Mouse (Mus musculus): Measurements from ENCODE around the gene Kat6b. TPM values are rescaled to one million over a fixed set of nuclear protein-coding genes. Genes with fewer than 3 reads are reported as not detected.
A peak's percentile ranks its signal among the peaks of the same experiment; 100 is the strongest.
"Not testable (repeated sequence)": the region's sequence is repeated elsewhere in the genome, so short reads cannot be mapped to it uniquely, and the experiment has no call there.

Kat6b gene
- polyA plus RNA-seq, 1 experiment from 2014 or later, result 33.7 TPM

GRCm38 (mm10) chr14:21669218-21669617 is 188.0 kb downstream of the Kat6b start:
- H3K36me3 ChIP-seq (ENCODE audit: control insufficient read depth, insufficient read depth, low read length), result peaks cover 26% of the 10 kb centered on the region
- no peak overlapping the region for H3K4me2 ChIP-seq (ENCODE audit: low read depth, low read length)
- no peak overlapping the region for H3K4me3 ChIP-seq (ENCODE audit: low read depth, low read length)
- WGBS, result 96% methylated on average over 11 of the region's 11 CpGs
- no peaks in the 10 kb centered on the region for H3K9me3 ChIP-seq (ENCODE audit: control insufficient read depth, low read length)
- H3K27ac ChIP-seq (ENCODE audit: low read depth, low read length), result no peak overlapping the region
- H3K9ac ChIP-seq (replicated peaks; ENCODE audit: low read depth, low read length), result no peak overlapping the region
- H3K27me3 ChIP-seq (ENCODE audit: control insufficient read depth, insufficient read depth, low read length), result no peaks in the 10 kb centered on the region
- no peak for ATAC-seq (ENCODE audit: low read depth)
- no peaks in the 10 kb centered on the region for H3K4me1 ChIP-seq (ENCODE audit: control insufficient read depth, insufficient read depth, low read length)

- H3K9me3 ChIP-seq (ENCODE audit: control insufficient read depth, low read length), result no peaks in the 10 kb centered on the region
- no peaks in the 10 kb centered on the region for H3K27me3 ChIP-seq (ENCODE audit: control insufficient read depth, insufficient read depth, low read length)
- H3K9ac ChIP-seq (replicated peaks; ENCODE audit: low read depth, low read length), result no peak overlapping the region
- H3K4me3 ChIP-seq (ENCODE audit: low read depth, low read length), result no peak overlapping the region
- no peak overlapping the region for H3K27ac ChIP-seq (ENCODE audit: low read depth, low read length)
- H3K4me2 ChIP-seq (ENCODE audit: low read depth, low read length), result no peak overlapping the region
- H3K36me3 ChIP-seq (ENCODE audit: control insufficient read depth, insufficient read depth, low read length), result peaks cover 21% of the 10 kb centered on the region
- peak; percentile 78 for ATAC-seq (ENCODE audit: low read depth)
- no peaks in the 10 kb centered on the region for H3K4me1 ChIP-seq (ENCODE audit: control insufficient read depth, insufficient read depth, low read length)
- WGBS, result 69% methylated on average over 11 of the region's 11 CpGs
Observed at GRCm38 (mm10) chr14:21669633-21670421, 188.6 kb downstream of the Kat6b start.

- not testable (repeated sequence) for H3K9me3 ChIP-seq (ENCODE audit: control insufficient read depth, low read length); H3K9ac ChIP-seq (replicated peaks; ENCODE audit: low read depth, low read length); H3K4me3 ChIP-seq (ENCODE audit: low read depth, low read length); H3K4me1 ChIP-seq (ENCODE audit: control insufficient read depth, insufficient read depth, low read length); H3K4me2 ChIP-seq (ENCODE audit: low read depth, low read length); H3K27me3 ChIP-seq (ENCODE audit: control insufficient read depth, insufficient read depth, low read length); H3K27ac ChIP-seq (ENCODE audit: low read depth, low read length); ATAC-seq (ENCODE audit: low read depth)
- H3K36me3 ChIP-seq (ENCODE audit: control insufficient read depth, insufficient read depth, low read length), result peaks cover 17% of the 10 kb centered on the region
- 84% methylated on average over 15 of the region's 15 CpGs for whole genome bisulfite sequencing
Observed at GRCm38 (mm10) chr14:21670422-21671006, 189.3 kb downstream of the Kat6b start.

GRCm38 (mm10) chr14:21673100-21673499 is 191.9 kb downstream of the Kat6b start:
- no peak overlapping the region for H3K27ac ChIP-seq (ENCODE audit: low read depth, low read length)
- WGBS, result 36% methylated on average over 4 of the region's 4 CpGs

GRCm38 (mm10) chr14:21674471-21674870 is 193.2 kb downstream of the Kat6b start:
- H3K4me2 ChIP-seq (ENCODE audit: low read depth, low read length), result no peak overlapping the region
- H3K9me3 ChIP-seq (ENCODE audit: control insufficient read depth, low read length), result no peaks in the 10 kb centered on the region
- no peak for ATAC-seq (ENCODE audit: low read depth)
- no peaks in the 10 kb centered on the region for H3K27me3 ChIP-seq (ENCODE audit: control insufficient read depth, insufficient read depth, low read length)
- H3K4me1 ChIP-seq (ENCODE audit: control insufficient read depth, insufficient read depth, low read length), result no peaks in the 10 kb centered on the region
- no peak overlapping the region for H3K9ac ChIP-seq (replicated peaks; ENCODE audit: low read depth, low read length)
- WGBS, result 66% methylated on average over 5 of the region's 5 CpGs
- H3K27ac ChIP-seq (ENCODE audit: low read depth, low read length), result no peak overlapping the region
- no peak overlapping the region for H3K4me3 ChIP-seq (ENCODE audit: low read depth, low read length)
- H3K36me3 ChIP-seq (ENCODE audit: control insufficient read depth, insufficient read depth, low read length), result peaks cover 9% of the 10 kb centered on the region

More at GRCm38 (mm10) chr14:21673100-21673499, 191.9 kb downstream of the Kat6b start:
- no peaks in the 10 kb centered on the region for H3K27me3 ChIP-seq (ENCODE audit: control insufficient read depth, insufficient read depth, low read length)
- no peaks in the 10 kb centered on the region for H3K9me3 ChIP-seq (ENCODE audit: control insufficient read depth, low read length)
- no peak overlapping the region for H3K9ac ChIP-seq (replicated peaks; ENCODE audit: low read depth, low read length)
- peaks cover 15% of the 10 kb centered on the region for H3K36me3 ChIP-seq (ENCODE audit: control insufficient read depth, insufficient read depth, low read length)
- no peaks in the 10 kb centered on the region for H3K4me1 ChIP-seq (ENCODE audit: control insufficient read depth, insufficient read depth, low read length)
- H3K4me3 ChIP-seq (ENCODE audit: low read depth, low read length), result no peak overlapping the region
- no peak for ATAC-seq (ENCODE audit: low read depth)
- H3K4me2 ChIP-seq (ENCODE audit: low read depth, low read length), result no peak overlapping the region

GRCm38 (mm10) chr14:21676223-21676622 is 195.0 kb downstream of the Kat6b start:
- Histone ChIP-seq H3K4me2 (ENCODE audit: low read depth, low read length) (no peak overlapping the region), H3K27ac (ENCODE audit: low read depth, low read length) (no peak overlapping the region), H3K4me3 (ENCODE audit: low read depth, low read length) (no peak overlapping the region), H3K27me3 (ENCODE audit: control insufficient read depth, insufficient read depth, low read length) (no peaks in the 10 kb centered on the region), H3K36me3 (ENCODE audit: control insufficient read depth, insufficient read depth, low read length) (no peaks in the 10 kb centered on the region), H3K4me1 (ENCODE audit: control insufficient read depth, insufficient read depth, low read length) (no peaks in the 10 kb centered on the region), H3K9me3 (ENCODE audit: control insufficient read depth, low read length) (no peaks in the 10 kb centered on the region), H3K9ac (replicated peaks; ENCODE audit: low read depth, low read length) (no peak overlapping the region)
- ATAC-seq (ENCODE audit: low read depth), result no peak
- 90% methylated on average over 2 of the region's 2 CpGs for WGBS

GRCm38 (mm10) chr14:21678509-21679285 is 197.5 kb downstream of the Kat6b start:
- H3K9me3 ChIP-seq (ENCODE audit: control insufficient read depth, low read length), result no peaks in the 10 kb centered on the region
- H3K4me3 ChIP-seq (ENCODE audit: low read depth, low read length), result no peak overlapping the region
- peaks cover 5% of the 10 kb centered on the region; the same call in 1 of the 2 replicates for H3K4me1 ChIP-seq (ENCODE audit: control insufficient read depth, insufficient read depth, low read length)
- no peak overlapping the region for H3K4me2 ChIP-seq (ENCODE audit: low read depth, low read length)
- no peak overlapping the region for H3K27ac ChIP-seq (ENCODE audit: low read depth, low read length)
- no peak overlapping the region for H3K9ac ChIP-seq (replicated peaks; ENCODE audit: low read depth, low read length)
- H3K36me3 ChIP-seq (ENCODE audit: control insufficient read depth, insufficient read depth, low read length), result no peaks in the 10 kb centered on the region
- no peaks in the 10 kb centered on the region for H3K27me3 ChIP-seq (ENCODE audit: control insufficient read depth, insufficient read depth, low read length)
- 45% methylated on average over 7 of the region's 7 CpGs for WGBS
- no peak for ATAC-seq (ENCODE audit: low read depth)

GRCm38 (mm10) chr14:21679631-21680201 is 198.5 kb downstream of the Kat6b start:
- H3K9ac ChIP-seq (replicated peaks; ENCODE audit: low read depth, low read length), result no peak overlapping the region
- WGBS, result 30% methylated on average over 8 of the region's 8 CpGs

More at GRCm38 (mm10) chr14:21679631-21680201, 198.5 kb downstream of the Kat6b start:
- no peak overlapping the region for H3K27ac ChIP-seq (ENCODE audit: low read depth, low read length)
- H3K4me3 ChIP-seq (ENCODE audit: low read depth, low read length), result no peak overlapping the region
- H3K27me3 ChIP-seq (ENCODE audit: control insufficient read depth, insufficient read depth, low read length), result no peaks in the 10 kb centered on the region
- H3K4me2 ChIP-seq (ENCODE audit: low read depth, low read length), result no peak overlapping the region
- H3K9me3 ChIP-seq (ENCODE audit: control insufficient read depth, low read length), result no peaks in the 10 kb centered on the region
- H3K4me1 ChIP-seq (ENCODE audit: control insufficient read depth, insufficient read depth, low read length), result peaks cover 5% of the 10 kb centered on the region; the same call in 1 of the 2 replicates
- no peaks in the 10 kb centered on the region for H3K36me3 ChIP-seq (ENCODE audit: control insufficient read depth, insufficient read depth, low read length)
- ATAC-seq (ENCODE audit: low read depth), result no peak

Measured in neural tube, embryonic 14.5 days (tissue).